Mouse (Mus musculus): ENCODE measurements around the gene Polk. TPM values are rescaled to one million over a fixed set of nuclear protein-coding genes. Genes with fewer than 3 reads are reported as not detected.

Polk gene
- polyA plus RNA-seq, 1 experiment, result 17.0 TPM

DNA sequence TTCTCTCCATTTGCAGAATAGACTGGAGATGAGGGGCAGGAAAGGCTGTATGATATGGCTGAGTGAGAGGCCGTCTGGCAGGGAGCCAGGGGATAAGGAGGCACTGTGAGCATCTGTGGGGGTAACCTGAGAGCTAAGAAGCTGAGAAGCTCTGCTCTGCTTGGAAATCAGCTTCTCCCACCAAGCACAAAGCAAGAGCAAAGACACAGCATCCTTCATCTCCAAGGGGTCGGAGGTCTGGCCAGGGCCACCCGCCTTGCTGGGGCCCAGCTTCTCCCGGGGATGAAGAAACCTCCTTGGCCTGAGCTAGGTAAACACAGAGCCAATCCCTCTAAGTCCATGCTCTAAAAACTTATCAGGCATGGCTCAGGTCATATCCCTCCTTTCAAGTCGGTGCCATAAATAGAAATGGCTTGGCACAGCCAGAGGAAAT is 107.5 kb downstream of the Polk start:
- H3K4me1 ChIP-seq (ENCODE audit: control insufficient read depth, insufficient read depth, low read length), result no peaks in the 10 kb centered on the region; the same call in 1 of the 2 replicates
- no peak overlapping the region for H3K27ac ChIP-seq (ENCODE audit: control insufficient read depth, insufficient read depth, low read depth, low read length)
- no peaks in the 10 kb centered on the region for H3K36me3 ChIP-seq (ENCODE audit: control insufficient read depth, insufficient read depth, low read length)
- TF ChIP-seq CTCF (IDR thresholded peaks at IDR 0.05; ENCODE audit: control insufficient read depth, insufficient read depth, insufficient replicate concordance, low read depth, low read length), result no peak
- no peak for TF ChIP-seq POLR2A (IDR thresholded peaks at IDR 0.05; ENCODE audit: control insufficient read depth, low read depth, low read length)
- no peak overlapping the region for H3K4me3 ChIP-seq (ENCODE audit: control insufficient read depth, low read depth, low read length)
- no peaks in the 10 kb centered on the region for H3K27me3 ChIP-seq (ENCODE audit: control insufficient read depth, insufficient read depth, low read length)

DNA sequence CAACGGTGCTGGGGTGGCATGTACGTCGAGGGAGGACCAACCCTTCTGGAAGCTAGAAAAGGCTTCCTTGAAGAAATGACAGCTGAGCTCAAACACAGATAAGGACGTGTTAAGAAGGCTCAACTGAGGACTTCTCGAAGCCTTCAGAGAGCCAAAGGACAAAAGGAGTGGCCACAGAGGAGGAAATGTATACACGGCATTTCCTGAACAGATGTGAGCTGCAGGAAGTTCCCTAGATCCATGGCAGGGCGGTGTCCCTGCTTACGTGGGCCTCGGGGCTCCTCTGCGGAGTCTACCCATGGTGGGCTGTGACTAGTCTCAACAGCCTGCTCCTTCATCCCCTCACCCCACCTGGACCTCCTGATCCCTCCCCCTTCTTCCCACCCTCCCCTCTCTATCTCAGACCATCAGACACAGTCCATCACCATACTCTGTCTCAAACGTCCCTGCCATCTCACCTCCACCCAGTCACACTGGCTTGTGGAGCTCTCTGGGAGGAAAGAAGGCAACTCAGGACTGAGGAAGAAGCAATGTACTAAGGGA is 108.7 kb downstream of the Polk start:
- TF ChIP-seq POLR2A (IDR thresholded peaks at IDR 0.05; ENCODE audit: control insufficient read depth, low read depth, low read length) (no peak), CTCF (IDR thresholded peaks at IDR 0.05; ENCODE audit: control insufficient read depth, insufficient read depth, insufficient replicate concordance, low read depth, low read length) (no peak)
- Histone ChIP-seq H3K27ac (ENCODE audit: control insufficient read depth, insufficient read depth, low read depth, low read length) (no peak overlapping the region), H3K36me3 (ENCODE audit: control insufficient read depth, insufficient read depth, low read length) (no peaks in the 10 kb centered on the region), H3K4me3 (ENCODE audit: control insufficient read depth, low read depth, low read length) (no peak overlapping the region), H3K4me1 (ENCODE audit: control insufficient read depth, insufficient read depth, low read length) (no peaks in the 10 kb centered on the region; the same call in 1 of the 2 replicates), H3K27me3 (ENCODE audit: control insufficient read depth, insufficient read depth, low read length) (no peaks in the 10 kb centered on the region)

DNA sequence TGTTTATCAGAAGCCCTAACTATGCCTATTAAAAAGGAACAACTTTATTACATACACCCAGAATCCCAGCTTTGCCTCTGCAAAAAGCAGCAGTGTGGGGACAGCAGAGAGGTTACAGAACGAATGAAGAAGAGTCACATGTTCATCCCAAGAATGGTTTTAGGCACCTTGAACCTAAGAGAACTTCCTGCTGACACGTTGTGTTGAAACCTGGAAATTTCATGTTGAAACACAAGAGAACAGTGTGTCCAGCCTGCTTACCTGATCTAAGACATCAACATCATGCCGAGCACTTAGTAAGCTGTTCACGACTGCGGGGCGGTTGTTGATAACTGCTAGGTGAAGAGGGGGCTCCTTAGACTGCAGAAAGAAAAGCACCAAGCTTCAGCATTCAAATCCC is 109.3 kb downstream of the Polk start:
- no peaks in the 10 kb centered on the region; the same call in 1 of the 2 replicates for H3K4me1 ChIP-seq (ENCODE audit: control insufficient read depth, insufficient read depth, low read length)
- no peak overlapping the region for H3K4me3 ChIP-seq (ENCODE audit: control insufficient read depth, low read depth, low read length)
- H3K27me3 ChIP-seq (ENCODE audit: control insufficient read depth, insufficient read depth, low read length), result no peaks in the 10 kb centered on the region
- H3K27ac ChIP-seq (ENCODE audit: control insufficient read depth, insufficient read depth, low read depth, low read length), result no peak overlapping the region
- TF ChIP-seq CTCF (IDR thresholded peaks at IDR 0.05; ENCODE audit: control insufficient read depth, insufficient read depth, insufficient replicate concordance, low read depth, low read length) (no peak), POLR2A (IDR thresholded peaks at IDR 0.05; ENCODE audit: control insufficient read depth, low read depth, low read length) (no peak)
- H3K36me3 ChIP-seq (ENCODE audit: control insufficient read depth, insufficient read depth, low read length), result no peaks in the 10 kb centered on the region

DNA sequence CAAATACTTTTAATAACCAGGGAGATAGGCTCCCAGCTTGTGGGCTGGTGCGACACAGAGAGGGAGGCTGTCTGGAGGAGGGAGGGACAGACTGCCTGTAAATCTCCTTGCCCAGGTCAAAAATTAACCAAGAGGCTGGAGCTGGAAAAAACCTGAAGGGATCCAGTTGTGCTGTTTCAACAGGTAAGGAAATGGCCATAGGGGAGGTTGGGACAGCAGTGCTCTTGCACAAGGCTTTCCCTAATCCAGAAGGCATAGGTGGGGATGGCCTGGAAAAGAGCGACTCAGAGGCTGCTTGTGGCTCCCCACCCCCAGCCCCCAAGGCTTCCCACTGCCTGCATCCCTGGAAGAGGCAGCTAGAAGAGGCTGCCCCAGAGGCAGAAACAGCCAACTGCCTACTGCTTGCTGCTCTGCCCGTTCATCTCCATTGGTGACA is 110.0 kb downstream of the Polk start:
- H3K27ac ChIP-seq (ENCODE audit: control insufficient read depth, insufficient read depth, low read depth, low read length), result no peak overlapping the region
- H3K36me3 ChIP-seq (ENCODE audit: control insufficient read depth, insufficient read depth, low read length), result no peaks in the 10 kb centered on the region
- no peaks in the 10 kb centered on the region; the same call in 1 of the 2 replicates for H3K4me1 ChIP-seq (ENCODE audit: control insufficient read depth, insufficient read depth, low read length)
- H3K27me3 ChIP-seq (ENCODE audit: control insufficient read depth, insufficient read depth, low read length), result no peaks in the 10 kb centered on the region
- TF ChIP-seq POLR2A (IDR thresholded peaks at IDR 0.05; ENCODE audit: control insufficient read depth, low read depth, low read length), result no peak
- no peak for TF ChIP-seq CTCF (IDR thresholded peaks at IDR 0.05; ENCODE audit: control insufficient read depth, insufficient read depth, insufficient replicate concordance, low read depth, low read length)
- no peak overlapping the region for H3K4me3 ChIP-seq (ENCODE audit: control insufficient read depth, low read depth, low read length)

DNA sequence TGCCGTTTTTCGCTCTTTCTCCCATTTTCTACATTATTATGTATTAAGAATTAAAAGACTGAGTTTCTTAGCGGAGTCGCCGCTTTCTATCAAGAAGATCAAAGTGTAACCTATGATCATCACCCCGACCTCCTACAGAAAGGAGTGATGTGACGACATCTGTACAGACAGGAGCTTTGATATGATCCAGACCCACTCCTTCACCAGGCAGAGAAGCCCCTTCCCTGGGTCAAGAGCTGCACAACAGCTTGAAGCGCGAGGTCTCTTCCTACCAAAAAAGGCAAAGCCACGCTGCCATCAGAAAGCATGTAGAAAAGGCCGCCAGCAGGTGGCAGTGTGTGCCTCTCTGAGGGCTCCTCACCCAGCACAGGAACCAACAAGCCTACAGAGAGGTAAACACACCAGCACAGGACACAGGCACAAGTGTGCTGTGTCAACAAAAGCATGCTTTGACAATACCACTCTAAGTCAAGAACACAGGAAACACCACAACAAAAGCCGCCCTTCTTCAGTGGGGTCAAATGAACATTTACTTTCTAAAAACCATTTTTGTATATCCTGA is 110.7 kb downstream of the Polk start:
- Histone ChIP-seq H3K27me3 (ENCODE audit: control insufficient read depth, insufficient read depth, low read length) (no peaks in the 10 kb centered on the region), H3K27ac (ENCODE audit: control insufficient read depth, insufficient read depth, low read depth, low read length) (no peak overlapping the region), H3K36me3 (ENCODE audit: control insufficient read depth, insufficient read depth, low read length) (no peaks in the 10 kb centered on the region), H3K4me3 (ENCODE audit: control insufficient read depth, low read depth, low read length) (no peak overlapping the region), H3K4me1 (ENCODE audit: control insufficient read depth, insufficient read depth, low read length) (no peaks in the 10 kb centered on the region; the same call in 1 of the 2 replicates)
- TF ChIP-seq POLR2A (IDR thresholded peaks at IDR 0.05; ENCODE audit: control insufficient read depth, low read depth, low read length), result no peak
- peak; percentile 71; the same call in 1 of the 2 replicates for TF ChIP-seq CTCF (IDR thresholded peaks at IDR 0.05; ENCODE audit: control insufficient read depth, insufficient read depth, insufficient replicate concordance, low read depth, low read length)

Other genes starting within 250 kb of the Polk start
- 16.2 and 16.6 TPM in 2 replicates for gene Poc5, start 154.3 kb downstream of the Polk start, polyA plus RNA-seq (2012; rRNA removed)
- 0.17 and 0.99 TPM in 2 replicates for gene Ankdd1b, start 71.4 kb downstream of the Polk start, polyA plus RNA-seq (2012; rRNA removed)
- gene Gm17622, start 51.8 kb downstream of the Polk start, polyA plus RNA-seq (2012; rRNA removed), result not detected in 2 replicates
- gene Col4a3bp, start within 50 bp of the Polk start, polyA plus RNA-seq (2012; rRNA removed), result 53.9 and 59.6 TPM in 2 replicates
- gene Hmgcr, start 128.4 kb upstream of the Polk start, polyA plus RNA-seq (2012; rRNA removed), result 59.9 and 67.3 TPM in 2 replicates
- gene Ankrd31, start 205.7 kb upstream of the Polk start, polyA plus RNA-seq (2012; rRNA removed), result 4.6 TPM in 2 replicates